Mouse (Mus musculus): ENCODE measurements at regions not wholly inside any gene's neighbourhood (a gene's known extent, or its start where the extent isn't known, plus 50 kb on each side); places are given as distances from the start of the nearest gene placed in this dataset.

GRCm38 (mm10) chr8:89295686-89296085 is 251.7 kb upstream of the Sall1 start:
- TF ChIP-seq CTCF (IDR thresholded peaks at IDR 0.05; ENCODE audit: low read depth, low read length): no peak
- TF ChIP-seq POLR2A (IDR thresholded peaks at IDR 0.05; ENCODE audit: extremely low read depth, insufficient read depth, low read length): no peak
